ENCODE assay signal across 18 mouse cellular contexts in genomic region chr7:133823751-133824150, GRCm38 (mm10). TPM values are rescaled to one million over a fixed set of nuclear protein-coding genes. Genes with fewer than 3 reads are reported as not detected.
DNase-seq lines count a peak whose midpoint lies in the region; ATAC-seq and TF ChIP-seq lines count a peak whose summit lies in the region.
"Had no signal": no experiment of that assay in that cellular context is flagged by ENCODE, and none has a peak within 500 bp of the region (broad histone marks: within the 10 kb centered on the region; RNA-seq: fewer than 3 reads in every experiment).

No protein-coding gene starts in this region.

- TF ChIP-seq CTCF in liver, postnatal 0 days (IDR thresholded peaks at IDR 0.05; ENCODE audit: low read depth) = peak; percentile 23; the same call in 1 of the 2 replicates
- TF ChIP-seq CTCF in CH12.LX (conservative IDR thresholded peaks at IDR 0.05 in 1 of 2, IDR thresholded peaks at IDR 0.05 in 1 of 2; ENCODE audit: low read depth in 2 of 2, low read length in 2 of 2) = peak; percentile 9 to 11; a peak in 1 of 4 replicates

- no peak overlapping the region for H3K4me2 ChIP-seq in heart, embryonic 11.5 days
- no peak overlapping the region for H3K4me2 ChIP-seq in liver, postnatal 0 days (ENCODE audit: low read depth, low read length)
- no peak overlapping the region for H3K4me2 ChIP-seq in liver, embryonic 11.5 days
- no peak overlapping the region for H3K4me2 ChIP-seq in CH12.LX (ENCODE audit: insufficient read depth, low read depth, poor library complexity, severe bottlenecking)
- no peak overlapping the region for H3K4me2 ChIP-seq in hindbrain, embryonic 12.5 days (replicated peaks)
- H3K4me2 ChIP-seq: limb, embryonic 12.5 days; midbrain, embryonic 13.5 days had no signal

- no peaks in the 10 kb centered on the region for H3K36me3 ChIP-seq in heart, embryonic 10.5 days
- no peaks in the 10 kb centered on the region for H3K36me3 ChIP-seq in heart, embryonic 11.5 days (ENCODE audit: control insufficient read depth, insufficient read depth, low read length)
- H3K36me3 ChIP-seq in liver, postnatal 0 days (replicated peaks; ENCODE audit: insufficient read depth, low read length) = no peaks in the 10 kb centered on the region
- H3K36me3 ChIP-seq in liver, embryonic 11.5 days (ENCODE audit: control insufficient read depth, insufficient read depth, low read length) = no peaks in the 10 kb centered on the region
- H3K36me3 ChIP-seq in CH12.LX (replicated peaks in 1 of 2; ENCODE audit: control insufficient read depth in 1 of 2, insufficient read depth in 1 of 2, low read length in 1 of 2) = no peaks in the 10 kb centered on the region
- H3K36me3 ChIP-seq in hindbrain, embryonic 12.5 days = no peaks in the 10 kb centered on the region
- H3K36me3 ChIP-seq: limb, embryonic 12.5 days; midbrain, embryonic 13.5 days had no signal

- ATAC-seq in heart, embryonic 11.5 days (replicated peaks; ENCODE audit: insufficient number of reproducible peaks, low FRiP score, low TSS enrichment) = no peak
- no peak for ATAC-seq in liver, postnatal 0 days
- no peak for ATAC-seq in liver, embryonic 11.5 days (replicated peaks; ENCODE audit: low FRiP score)
- no peak for ATAC-seq in hindbrain, embryonic 12.5 days (ENCODE audit: low FRiP score)
- ATAC-seq: forebrain, embryonic 16.5 days; hindbrain, postnatal 0 days; midbrain, embryonic 13.5 days had no signal

- no peak overlapping the region for H3K9ac ChIP-seq in heart, embryonic 11.5 days (ENCODE audit: low read depth, low read length)
- no peak overlapping the region for H3K9ac ChIP-seq in liver, postnatal 0 days (replicated peaks)
- H3K9ac ChIP-seq in liver, embryonic 11.5 days (ENCODE audit: low read depth, low read length) = no peak overlapping the region
- no peak overlapping the region for H3K9ac ChIP-seq in CH12.LX (ENCODE audit: insufficient read depth, low read depth)
- no peak overlapping the region for H3K9ac ChIP-seq in hindbrain, embryonic 12.5 days
- H3K9ac ChIP-seq: limb, embryonic 12.5 days; midbrain, embryonic 13.5 days had no signal

- H3K4me1 ChIP-seq in heart, embryonic 10.5 days = peaks cover 7% of the 10 kb centered on the region
- 0 out of 2 replicates have a peak, but pooled peaks cover 3% of the 10 kb centered on the region for H3K4me1 ChIP-seq in heart, embryonic 11.5 days (ENCODE audit: control insufficient read depth, insufficient read depth, low read length)
- no peaks in the 10 kb centered on the region for H3K4me1 ChIP-seq in liver, postnatal 0 days (ENCODE audit: insufficient read depth)
- H3K4me1 ChIP-seq in liver, embryonic 11.5 days (replicated peaks; ENCODE audit: control insufficient read depth, insufficient read depth, low read length) = no peaks in the 10 kb centered on the region
- no peaks in the 10 kb centered on the region for H3K4me1 ChIP-seq in CH12.LX (ENCODE audit: control insufficient read depth in 1 of 2, insufficient read depth in 2 of 2)
- no peaks in the 10 kb centered on the region; the same call in 1 of the 2 replicates for H3K4me1 ChIP-seq in hindbrain, embryonic 12.5 days
- H3K4me1 ChIP-seq: limb, embryonic 12.5 days; midbrain, embryonic 13.5 days had no signal

- 82% methylated on average over 6 of the region's 6 CpGs for WGBS in heart, embryonic 10.5 days
- WGBS in heart, embryonic 11.5 days (ENCODE audit: insufficient replicate concordance) = 81% methylated on average over 6 of the region's 6 CpGs
- WGBS in liver, postnatal 0 days (ENCODE audit: insufficient replicate concordance) = 80% methylated on average over 6 of the region's 6 CpGs
- WGBS in liver, embryonic 11.5 days = 72% methylated on average over 6 of the region's 6 CpGs
- WGBS in hindbrain, embryonic 12.5 days = 92% methylated on average over 6 of the region's 6 CpGs

- peak; percentile 66 for DNase-seq in heart, embryonic 10.5 days (ENCODE audit: low spot score)
- no peak for DNase-seq in liver, postnatal 0 days
- DNase-seq in liver, embryonic 11.5 days (ENCODE audit: low spot score) = no peak
- no peak for DNase-seq in CH12.LX (ENCODE audit: extremely low read depth)
- peak; percentile 39 for DNase-seq in ZHBTc4 (ENCODE audit: low read depth, low spot score)
- DNase-seq in frontal cortex, adult 2 months (ENCODE audit: extremely low spot score in 1 of 2, low spot score in 1 of 2) = no peak
- DNase-seq: adrenal gland, postnatal 10 days; cerebellum, adult 9-11 months; gastrocnemius, postnatal 36 days; heart, postnatal 10 days; lung, postnatal 10 days; right cerebral cortex, postnatal 14 days had no signal

- dilution Hi-C loops in CH12.LX (cut with MboI; ENCODE audit: extremely low pct_ligation_motif_present, extremely low pct_unique_long_range_greater_than_20kb, low sequenced_read_pairs) = no loop called here

- H3K4me3 ChIP-seq in heart, embryonic 10.5 days = no peak overlapping the region
- no peak overlapping the region for H3K4me3 ChIP-seq in heart, embryonic 11.5 days (ENCODE audit: low read depth, low read length)
- no peak overlapping the region for H3K4me3 ChIP-seq in liver, postnatal 0 days (ENCODE audit: low read depth, low read length)
- no peak overlapping the region for H3K4me3 ChIP-seq in liver, embryonic 11.5 days (ENCODE audit: low read depth, low read length)
- H3K4me3 ChIP-seq in CH12.LX (replicated peaks in 1 of 3; ENCODE audit: low read depth in 2 of 3, low read length in 2 of 3, poor library complexity in 1 of 3) = no peak overlapping the region
- H3K4me3 ChIP-seq in hindbrain, embryonic 12.5 days = no peak overlapping the region
- H3K4me3 ChIP-seq: limb, embryonic 12.5 days; midbrain, embryonic 13.5 days had no signal

- TF ChIP-seq EP300 in liver, postnatal 0 days (IDR thresholded peaks at IDR 0.05; ENCODE audit: low read depth) = no peak
- no peak for TF ChIP-seq EP300 in CH12.LX (IDR thresholded peaks at IDR 0.05; ENCODE audit: low read length)

- H3K27ac ChIP-seq in heart, embryonic 10.5 days = no peak overlapping the region
- H3K27ac ChIP-seq in heart, embryonic 11.5 days (ENCODE audit: low read depth, low read length) = no peak overlapping the region
- no peak overlapping the region for H3K27ac ChIP-seq in liver, postnatal 0 days (ENCODE audit: low read depth)
- no peak overlapping the region for H3K27ac ChIP-seq in liver, embryonic 11.5 days (ENCODE audit: low read depth, low read length)
- no peak overlapping the region for H3K27ac ChIP-seq in CH12.LX (ENCODE audit: insufficient read depth, low read depth)
- H3K27ac ChIP-seq in hindbrain, embryonic 12.5 days = no peak overlapping the region
- H3K27ac ChIP-seq: hindbrain, postnatal 0 days; limb, embryonic 12.5 days; midbrain, embryonic 13.5 days had no signal

- TF ChIP-seq POLR2A in CH12.LX (IDR thresholded peaks at IDR 0.05; ENCODE audit: low read depth, low read length) = no peak

- H3K9me3 ChIP-seq in heart, embryonic 10.5 days = no peaks in the 10 kb centered on the region
- H3K9me3 ChIP-seq in heart, embryonic 11.5 days (replicated peaks; ENCODE audit: control insufficient read depth, low read length) = 0 out of 2 replicates have a peak, but pooled peaks cover 2% of the 10 kb centered on the region
- peaks cover 4% of the 10 kb centered on the region; the same call in 1 of the 2 replicates for H3K9me3 ChIP-seq in liver, postnatal 0 days (ENCODE audit: low read length)
- peaks cover 3% of the 10 kb centered on the region; the same call in 1 of the 2 replicates for H3K9me3 ChIP-seq in liver, embryonic 11.5 days (ENCODE audit: control insufficient read depth, low read length)
- H3K9me3 ChIP-seq in CH12.LX (replicated peaks; ENCODE audit: low read length) = peaks cover 5% of the 10 kb centered on the region
- 0 out of 2 replicates have a peak, but pooled peaks cover 6% of the 10 kb centered on the region for H3K9me3 ChIP-seq in hindbrain, embryonic 12.5 days (replicated peaks)

- TF ChIP-seq RAD21 in CH12.LX (IDR thresholded peaks at IDR 0.05; ENCODE audit: low read depth, low read length) = no peak

- no peaks in the 10 kb centered on the region for H3K27me3 ChIP-seq in heart, embryonic 10.5 days (ENCODE audit: insufficient read depth, poor library complexity, severe bottlenecking)
- no peaks in the 10 kb centered on the region for H3K27me3 ChIP-seq in heart, embryonic 11.5 days (ENCODE audit: control insufficient read depth, insufficient read depth, low read length)
- no peaks in the 10 kb centered on the region for H3K27me3 ChIP-seq in liver, postnatal 0 days (ENCODE audit: insufficient read depth, low read length)
- H3K27me3 ChIP-seq in liver, embryonic 11.5 days (replicated peaks; ENCODE audit: control insufficient read depth, insufficient read depth, low read length) = no peaks in the 10 kb centered on the region
- peaks cover 28% of the 10 kb centered on the region for H3K27me3 ChIP-seq in CH12.LX (replicated peaks)
- H3K27me3 ChIP-seq in hindbrain, embryonic 12.5 days = no peaks in the 10 kb centered on the region
- H3K27me3 ChIP-seq: limb, embryonic 12.5 days; midbrain, embryonic 13.5 days had no signal

- in situ Hi-C loops in CH12.LX (cut with MboI; ENCODE audit: low pct_ligation_motif_present, low pct_unique_long_range_greater_than_20kb, low sequenced_read_pairs) = no loop called here

- H3K79me2 ChIP-seq in CH12.LX (replicated peaks; ENCODE audit: control insufficient read depth, extremely low read depth, insufficient read depth, poor library complexity, severe bottlenecking) = no peaks in the 10 kb centered on the region

RNA-seq across cellular contexts. Expression of gene Dhx32, which starts 41.2 kb away (rescaled TPM):
- 25.7 and 33.6 TPM in 2 replicates for polyA plus RNA-seq in heart, embryonic 10.5 days (2016; fragmentation: Nextera tagmentation; extraction: Ambion mirVana)
- 24.7 and 30.8 TPM in 2 replicates for polyA plus RNA-seq in heart, embryonic 11.5 days (2014; fragmentation: Nextera tagmentation; extraction: Ambion mirVana)
- polyA plus RNA-seq in liver, postnatal 0 days (2015; fragmentation: Nextera tagmentation; extraction: Ambion mirVana) = 5.2 and 5.5 TPM in 2 replicates
- 22.6 and 25.2 TPM in 2 replicates for polyA plus RNA-seq in liver, embryonic 11.5 days (2014; fragmentation: Nextera tagmentation; extraction: Ambion mirVana)
- 19.0 and 20.6 TPM in 2 replicates for total RNA-seq in CH12.LX (2012; rRNA removed)
- 15.1 and 16.9 TPM in 2 replicates for total RNA-seq in CH12.LX (2014; rRNA removed)
- 16.3 and 16.5 TPM in 2 replicates for polyA plus RNA-seq in CH12.LX (2012; ENCODE audit: insufficient read length, low read depth)
- 33.6 and 38.6 TPM in 2 replicates for polyA plus RNA-seq in frontal cortex, adult 2 months (2012; rRNA removed)
- polyA plus RNA-seq in hindbrain, embryonic 12.5 days (2016; fragmentation: Nextera tagmentation; extraction: Ambion mirVana) = 33.0 and 34.5 TPM in 2 replicates

RNA-seq across cellular contexts. Expression of gene Fank1, which starts 47.1 kb away (rescaled TPM):
- polyA plus RNA-seq in heart, embryonic 10.5 days (2016; fragmentation: Nextera tagmentation; extraction: Ambion mirVana) = 0.30 TPM in 1 of 2 replicates, not detected in the other
- polyA plus RNA-seq in heart, embryonic 11.5 days (2014; fragmentation: Nextera tagmentation; extraction: Ambion mirVana) = 0.10 TPM in 1 of 2 replicates, not detected in the other
- polyA plus RNA-seq in liver, postnatal 0 days (2015; fragmentation: Nextera tagmentation; extraction: Ambion mirVana) = not detected in 2 replicates
- polyA plus RNA-seq in liver, embryonic 11.5 days (2014; fragmentation: Nextera tagmentation; extraction: Ambion mirVana) = 0.25 TPM in 1 of 2 replicates, not detected in the other
- total RNA-seq in CH12.LX (2012; rRNA removed) = not detected in 2 replicates
- 0.11 and 0.16 TPM in 2 replicates for total RNA-seq in CH12.LX (2014; rRNA removed)
- polyA plus RNA-seq in CH12.LX (2012; ENCODE audit: insufficient read length, low read depth) = 0.17 TPM in 1 of 2 replicates, not detected in the other
- 6.3 and 7.1 TPM in 2 replicates for polyA plus RNA-seq in frontal cortex, adult 2 months (2012; rRNA removed)
- 2.4 and 3.2 TPM in 2 replicates for polyA plus RNA-seq in hindbrain, embryonic 12.5 days (2016; fragmentation: Nextera tagmentation; extraction: Ambion mirVana)
- total RNA-seq: gastrocnemius, postnatal 36 days; heart, postnatal 10 days had no signal

Comparison
In these comparisons a context has a peak if more than half of its experiments do, and no peak if none do; other contexts are left out.
1. DNase-seq: peak in heart, embryonic 10.5 days (single experiment) and ZHBTc4 (single experiment); none in liver, postnatal 0 days (single experiment), liver, embryonic 11.5 days (single experiment), CH12.LX (single experiment) and frontal cortex, adult 2 months (0 of 2).